Mouse (Mus musculus): ENCODE results near the gene Rarb. TPM values are rescaled to one million over a fixed set of nuclear protein-coding genes. Genes with fewer than 3 reads are reported as not detected.

Gene Rarb
- polyA plus RNA-seq, 1 experiment from 2014 or later: 13.9 TPM

GRCm38 (mm10) chr14:16414163-16414562, 404.8 kb downstream of the Rarb start:
- Histone ChIP-seq H3K36me3 (ENCODE audit: control insufficient read depth, insufficient read depth, low read length) (peaks cover 55% of the 10 kb centered on the region), H3K4me3 (ENCODE audit: low read depth, low read length) (no peak overlapping the region), H3K27me3 (replicated peaks; ENCODE audit: control insufficient read depth, insufficient read depth, low read length) (no peaks in the 10 kb centered on the region), H3K9me3 (replicated peaks; ENCODE audit: control insufficient read depth, low read length) (no peaks in the 10 kb centered on the region), H3K27ac (ENCODE audit: low read depth, low read length) (no peak overlapping the region), H3K4me1 (ENCODE audit: control insufficient read depth, insufficient read depth, low read length) (no peaks in the 10 kb centered on the region), H3K9ac (ENCODE audit: low read length) (no peak overlapping the region), H3K4me2 (ENCODE audit: low read length) (no peak overlapping the region)
- peak; percentile 52 for ATAC-seq
- DNase-seq (ENCODE audit: low spot score): no peak
- 73% methylated on average over 4 of the region's 4 CpGs for WGBS

DNA sequence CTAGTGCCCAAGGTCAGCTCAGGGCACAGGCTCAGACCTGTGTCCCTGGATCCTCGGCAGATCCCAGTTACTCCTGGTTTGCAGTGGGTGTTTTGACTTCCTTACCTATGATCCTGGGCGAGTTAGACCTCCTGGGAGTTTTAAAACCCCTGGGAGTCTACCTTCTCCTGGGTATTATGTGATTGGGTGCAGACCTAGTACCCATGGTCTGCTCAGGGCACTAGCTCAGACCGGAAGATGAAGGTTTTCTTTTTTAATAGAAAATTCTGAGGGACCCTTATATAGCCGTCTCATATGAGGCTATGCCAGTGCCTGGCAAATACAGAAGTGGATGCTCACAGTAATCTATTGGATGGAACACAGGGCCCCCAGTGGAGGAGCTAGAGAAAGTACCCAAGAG, 413.8 kb downstream of the Rarb start:
- ATAC-seq: no peak
- 94% methylated on average over 4 of the region's 4 CpGs for WGBS

GRCm38 (mm10) chr14:16384783-16385182, 434.2 kb downstream of the Rarb start:
- WGBS: 74% methylated on average over 1 of the region's 1 CpGs

More for the DNA sequence above, 413.8 kb downstream of the Rarb start:
- Histone ChIP-seq H3K4me3 (ENCODE audit: low read depth, low read length) (no peak overlapping the region), H3K27ac (ENCODE audit: low read depth, low read length) (no peak overlapping the region), H3K4me2 (ENCODE audit: low read length) (no peak overlapping the region), H3K9ac (ENCODE audit: low read length) (no peak overlapping the region), H3K36me3 (ENCODE audit: control insufficient read depth, insufficient read depth, low read length) (peaks cover 29% of the 10 kb centered on the region), H3K4me1 (ENCODE audit: control insufficient read depth, insufficient read depth, low read length) (no peaks in the 10 kb centered on the region), H3K27me3 (replicated peaks; ENCODE audit: control insufficient read depth, insufficient read depth, low read length) (no peaks in the 10 kb centered on the region), H3K9me3 (replicated peaks; ENCODE audit: control insufficient read depth, low read length) (no peaks in the 10 kb centered on the region)
- no peak for DNase-seq (ENCODE audit: low spot score)

More at GRCm38 (mm10) chr14:16384783-16385182, 434.2 kb downstream of the Rarb start:
- H3K9ac ChIP-seq (ENCODE audit: low read length): no peak overlapping the region
- no peaks in the 10 kb centered on the region for H3K9me3 ChIP-seq (replicated peaks; ENCODE audit: control insufficient read depth, low read length)
- H3K27ac ChIP-seq (ENCODE audit: low read depth, low read length): no peak overlapping the region
- no peak overlapping the region for H3K4me3 ChIP-seq (ENCODE audit: low read depth, low read length)
- DNase-seq (ENCODE audit: low spot score): no peak
- no peak for ATAC-seq
- peaks cover 22% of the 10 kb centered on the region for H3K36me3 ChIP-seq (ENCODE audit: control insufficient read depth, insufficient read depth, low read length)
- H3K27me3 ChIP-seq (replicated peaks; ENCODE audit: control insufficient read depth, insufficient read depth, low read length): no peaks in the 10 kb centered on the region
- no peak overlapping the region for H3K4me2 ChIP-seq (ENCODE audit: low read length)
- peaks cover 7% of the 10 kb centered on the region; the same call in 1 of the 2 replicates for H3K4me1 ChIP-seq (ENCODE audit: control insufficient read depth, insufficient read depth, low read length)

All from forebrain, embryonic 14.5 days (tissue).